Mouse (Mus musculus) megakaryocyte, embryonic 14.5 days (primary cell): Measurements from ENCODE around the gene Sh3bp4.

Source experiments
- FLI1 ChIP-seq: IDR thresholded peaks from 2 replicates; pipeline ENCODE4 v1.6.1; 2012; ENCODE audit warnings: low read length, inconsistent platforms, mixed read lengths
- GATA1 ChIP-seq: IDR thresholded peaks from 3 replicates; pipeline ENCODE4 v1.6.1; 2012; ENCODE audit warnings: mixed read lengths, low read length, inconsistent platforms, borderline replicate concordance

DNA sequence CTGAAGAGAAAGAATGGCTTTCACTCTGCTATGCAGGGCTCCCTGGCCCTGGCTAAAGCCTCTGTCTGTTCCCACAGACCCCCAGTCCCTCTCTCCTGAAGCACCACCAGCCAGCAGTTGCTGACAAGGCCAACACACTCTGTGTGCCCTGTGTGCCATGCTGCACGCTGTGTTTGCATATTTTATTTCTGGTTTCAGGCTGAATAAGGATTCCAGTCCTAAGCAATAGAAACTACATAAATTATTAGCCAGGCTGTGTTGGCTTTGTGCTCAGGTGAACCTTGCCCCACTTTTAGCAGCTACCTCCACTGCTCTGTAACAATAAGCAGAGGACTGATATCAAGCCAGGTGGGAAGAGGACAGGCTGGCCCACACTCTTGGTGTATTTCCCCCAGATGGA lies 44.2 kb upstream of the Sh3bp4 start:
- TF ChIP-seq GATA1 (no peak), FLI1 (no peak)
